Mouse (Mus musculus): ENCODE data around the gene Papola.

GRCm38 (mm10) chr12:105735226-105735888 is 49.1 kb upstream of the Papola start:
- TF ChIP-seq POLR2A (IDR thresholded peaks at IDR 0.05; ENCODE audit: borderline replicate concordance, extremely low read depth, insufficient read depth, insufficient read length, poor library complexity, severe bottlenecking), result no peak
- TF ChIP-seq CTCF (IDR thresholded peaks at IDR 0.05; ENCODE audit: borderline replicate concordance, extremely low read depth, insufficient read depth, insufficient read length), result no peak

Data from brain, embryonic 14.5 days (tissue).